Comparison of ENCODE assay signal across 20 mouse cellular contexts in genomic region chr13:78180261-78180660, GRCm38 (mm10). TPM values are rescaled to one million over a fixed set of nuclear protein-coding genes. Genes with fewer than 3 reads are reported as not detected.
A peak's percentile ranks its signal among the peaks of the same experiment; 100 is the strongest.
DNase-seq lines count a peak whose midpoint lies in the region; ATAC-seq lines count a peak whose summit lies in the region.
"Had no signal": no experiment of that assay in that cellular context is flagged by ENCODE, and none has a peak within 500 bp of the region (broad histone marks: within the 10 kb centered on the region; RNA-seq: fewer than 3 reads in every experiment).

No protein-coding gene starts in this region.

- peaks cover 65% of the 10 kb centered on the region for H3K4me1 ChIP-seq in embryonic facial prominence, embryonic 10.5 days
- peaks cover 7% of the 10 kb centered on the region; the same call in 1 of the 2 replicates for H3K4me1 ChIP-seq in forebrain, embryonic 11.5 days (replicated peaks; ENCODE audit: control insufficient read depth, insufficient read depth, low read length)
- H3K4me1 ChIP-seq in hindbrain, embryonic 12.5 days, result peaks cover 37% of the 10 kb centered on the region
- H3K4me1 ChIP-seq in midbrain, embryonic 13.5 days (replicated peaks), result peaks cover 53% of the 10 kb centered on the region
- H3K4me1 ChIP-seq: liver, embryonic 15.5 days had no signal

- H3K27ac ChIP-seq in embryonic facial prominence, embryonic 10.5 days (replicated peaks), result peak overlapping the region; percentile 90; the same call in 1 of the 2 replicates
- peak overlapping the region; percentile 93 for H3K27ac ChIP-seq in forebrain, embryonic 11.5 days (ENCODE audit: low read depth, low read length)
- peak overlapping the region; percentile 92 for H3K27ac ChIP-seq in hindbrain, embryonic 12.5 days
- peak overlapping the region; percentile 92 for H3K27ac ChIP-seq in midbrain, embryonic 13.5 days
- H3K27ac ChIP-seq: heart, embryonic 13.5 days; limb, embryonic 12.5 days; liver, embryonic 15.5 days had no signal

- ATAC-seq in forebrain, embryonic 11.5 days (replicated peaks; ENCODE audit: low FRiP score), result no peak
- no peak for ATAC-seq in hindbrain, embryonic 12.5 days (ENCODE audit: low FRiP score)
- ATAC-seq in midbrain, embryonic 13.5 days, result no peak
- ATAC-seq: intestine, embryonic 16.5 days; lung, postnatal 0 days had no signal

- peak overlapping the region; percentile 60 for H3K4me2 ChIP-seq in forebrain, embryonic 11.5 days (ENCODE audit: low read depth, low read length, severe bottlenecking)
- peak overlapping the region; percentile 69 for H3K4me2 ChIP-seq in hindbrain, embryonic 12.5 days (replicated peaks)
- H3K4me2 ChIP-seq in midbrain, embryonic 13.5 days (replicated peaks), result peak overlapping the region; percentile 61

- DNase-seq in embryonic facial prominence, embryonic 10.5 days (ENCODE audit: low spot score), result no peak
- DNase-seq in forebrain, embryonic 11.5 days (ENCODE audit: low spot score), result no peak
- DNase-seq in liver, result no peak
- no peak for DNase-seq in heart, adult 11 months
- no peak for DNase-seq in frontal cortex, postnatal 14 days (ENCODE audit: low spot score in 2 of 2)
- no peak for DNase-seq in embryo, embryonic 9.5 days (ENCODE audit: extremely low spot score)
- DNase-seq: cerebellum, adult 11 months; gastrocnemius, postnatal 36 days; heart, postnatal 36 days; right cerebral cortex, postnatal 14 days; thymus, adult 2 months had no signal

- H3K9ac ChIP-seq in forebrain, embryonic 11.5 days (ENCODE audit: low read length), result peak overlapping the region; percentile 73; the same call in 1 of the 2 replicates
- peak overlapping the region; percentile 68; the same call in 1 of the 2 replicates for H3K9ac ChIP-seq in hindbrain, embryonic 12.5 days
- no peak overlapping the region for H3K9ac ChIP-seq in midbrain, embryonic 13.5 days (replicated peaks)
- H3K9ac ChIP-seq: limb, embryonic 12.5 days; liver, embryonic 15.5 days; stomach, embryonic 15.5 days had no signal

- WGBS in embryonic facial prominence, embryonic 10.5 days, result 38% methylated on average over 3 of the region's 3 CpGs
- WGBS in forebrain, embryonic 11.5 days, result 20% methylated on average over 3 of the region's 3 CpGs
- WGBS in hindbrain, embryonic 12.5 days, result 33% methylated on average over 3 of the region's 3 CpGs
- 32% methylated on average over 3 of the region's 3 CpGs for WGBS in midbrain, embryonic 13.5 days

- no peaks in the 10 kb centered on the region for H3K36me3 ChIP-seq in embryonic facial prominence, embryonic 10.5 days (replicated peaks)
- no peaks in the 10 kb centered on the region for H3K36me3 ChIP-seq in forebrain, embryonic 11.5 days (ENCODE audit: control insufficient read depth, insufficient read depth, low read length)
- H3K36me3 ChIP-seq in hindbrain, embryonic 12.5 days, result no peaks in the 10 kb centered on the region
- no peaks in the 10 kb centered on the region for H3K36me3 ChIP-seq in midbrain, embryonic 13.5 days
- H3K36me3 ChIP-seq: heart, embryonic 13.5 days; limb, embryonic 12.5 days; liver, embryonic 15.5 days; stomach, embryonic 15.5 days had no signal

- H3K4me3 ChIP-seq in embryonic facial prominence, embryonic 10.5 days, result peak overlapping the region; percentile 60
- peak overlapping the region; percentile 11; the same call in 1 of the 2 replicates for H3K4me3 ChIP-seq in forebrain, embryonic 11.5 days (ENCODE audit: low read depth, low read length)
- no peak overlapping the region for H3K4me3 ChIP-seq in hindbrain, embryonic 12.5 days
- peak overlapping the region; percentile 46; the same call in 1 of the 2 replicates for H3K4me3 ChIP-seq in midbrain, embryonic 13.5 days (replicated peaks)
- H3K4me3 ChIP-seq: liver, embryonic 15.5 days; myocyte had no signal

- peaks cover 100% of the 10 kb centered on the region for H3K27me3 ChIP-seq in embryonic facial prominence, embryonic 10.5 days (replicated peaks; ENCODE audit: low read depth, poor library complexity, severe bottlenecking)
- H3K27me3 ChIP-seq in forebrain, embryonic 11.5 days (ENCODE audit: control insufficient read depth, insufficient read depth, low read length), result peaks cover 33% of the 10 kb centered on the region
- peaks cover 5% of the 10 kb centered on the region; the same call in 1 of the 2 replicates for H3K27me3 ChIP-seq in hindbrain, embryonic 12.5 days
- peaks cover 49% of the 10 kb centered on the region for H3K27me3 ChIP-seq in midbrain, embryonic 13.5 days

- H3K9me3 ChIP-seq in embryonic facial prominence, embryonic 10.5 days, result no peaks in the 10 kb centered on the region
- no peaks in the 10 kb centered on the region for H3K9me3 ChIP-seq in forebrain, embryonic 11.5 days (ENCODE audit: control insufficient read depth, low read length)
- H3K9me3 ChIP-seq in hindbrain, embryonic 12.5 days (replicated peaks), result no peaks in the 10 kb centered on the region
- H3K9me3 ChIP-seq in midbrain, embryonic 13.5 days, result no peaks in the 10 kb centered on the region
- H3K9me3 ChIP-seq: heart, embryonic 13.5 days; limb, embryonic 12.5 days; liver, embryonic 15.5 days; stomach, embryonic 15.5 days had no signal

RNA-seq across cellular contexts. Expression of gene Nr2f1, which starts 19.3 kb away (rescaled TPM):
- 54.4 and 58.6 TPM in 2 replicates for polyA plus RNA-seq in embryonic facial prominence, embryonic 10.5 days (2016; fragmentation: Nextera tagmentation; extraction: Ambion mirVana)
- polyA plus RNA-seq in forebrain, embryonic 11.5 days (2014; fragmentation: Nextera tagmentation; extraction: Ambion mirVana), result 110 and 122 TPM in 2 replicates
- polyA plus RNA-seq in hindbrain, embryonic 12.5 days (2016; fragmentation: Nextera tagmentation; extraction: Ambion mirVana), result 64.7 and 88.3 TPM in 2 replicates
- 76.9 and 83.2 TPM in 2 replicates for polyA plus RNA-seq in midbrain, embryonic 13.5 days (2015; fragmentation: Nextera tagmentation; extraction: Ambion mirVana)
